In the genomic region with DNA sequence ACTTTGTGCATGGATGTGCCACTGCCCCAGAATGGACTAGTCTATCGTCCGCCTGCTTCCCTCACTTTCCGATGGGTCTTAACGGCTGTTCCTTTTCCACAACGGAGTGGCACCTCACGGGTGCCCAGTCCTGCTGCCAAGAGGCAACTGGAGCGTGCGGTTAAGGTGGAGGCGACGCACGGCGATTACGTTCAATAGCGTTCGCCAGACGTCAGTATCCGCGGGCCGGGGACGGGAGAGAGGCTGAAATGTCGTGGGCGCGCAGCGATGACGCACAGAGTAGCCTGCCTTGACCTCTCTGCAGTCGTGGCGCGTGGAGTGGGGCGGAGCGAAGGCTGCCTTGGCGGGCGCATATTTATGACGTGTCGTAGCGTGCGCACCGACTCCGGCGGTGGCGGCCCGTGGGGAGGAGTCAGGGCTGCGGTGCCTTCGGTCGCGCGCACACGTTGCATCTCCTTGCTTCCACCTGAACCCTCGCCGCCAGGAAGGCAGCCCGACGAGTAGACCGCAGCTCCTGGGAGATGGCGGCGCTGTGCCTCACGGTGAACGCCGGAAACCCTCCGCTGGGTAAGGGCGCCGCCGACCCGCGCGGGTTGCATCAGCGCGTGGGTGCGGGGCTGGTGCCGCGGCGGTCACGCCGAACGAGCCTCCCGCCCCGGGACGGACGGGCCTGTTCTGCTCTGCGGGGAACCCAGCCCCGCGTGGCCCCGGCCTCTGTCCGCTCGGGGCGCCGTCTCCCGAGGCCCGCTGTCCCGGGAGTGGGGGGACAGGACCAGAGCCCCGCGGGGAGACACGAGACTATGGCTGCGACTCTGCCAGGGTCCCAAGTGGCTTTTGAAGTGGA, we compare ENCODE assay signal across 8 mouse cellular contexts. TPM values are rescaled to one million over a fixed set of nuclear protein-coding genes. Genes with fewer than 3 reads are reported as not detected.
DNase-seq lines count a peak whose midpoint lies in the region; ATAC-seq and TF ChIP-seq lines count a peak whose summit lies in the region.

A gene (plus strand): TSS at position 368 of the 844 bp plus-strand sequence.

- H3K27me3 ChIP-seq in hindbrain, embryonic 10.5 days (ENCODE audit: insufficient read depth, poor library complexity, severe bottlenecking): no peaks in the 10 kb centered on the region
- no peaks in the 10 kb centered on the region for H3K27me3 ChIP-seq in lung, postnatal 0 days (replicated peaks; ENCODE audit: insufficient read depth, low read length)

- H3K36me3 ChIP-seq in hindbrain, embryonic 10.5 days: peaks cover 26% of the 10 kb centered on the region
- H3K36me3 ChIP-seq in lung, postnatal 0 days (ENCODE audit: insufficient read depth, low read length): no peaks in the 10 kb centered on the region

- peak; percentile 99 for DNase-seq in MN1 (ENCODE audit: low spot score)
- peak; percentile 99 for DNase-seq in cerebellum, adult 9-10 months
- DNase-seq in hindbrain, embryonic 10.5 days (ENCODE audit: low spot score): peak; percentile 99
- peak; percentile 99 for DNase-seq in layer of hippocampus, adult 9-11 months
- peak; percentile 99 for DNase-seq in lung, postnatal 0 days (ENCODE audit: low spot score)
- peak; percentile 99 for DNase-seq in ovary, postnatal 14 days (ENCODE audit: low spot score)
- peak; percentile 99 for DNase-seq in thymus, postnatal 14 days

- no peak for TF ChIP-seq EP300 in lung, postnatal 0 days (IDR thresholded peaks at IDR 0.05)

- peaks cover 28% of the 10 kb centered on the region for H3K4me1 ChIP-seq in hindbrain, embryonic 10.5 days (replicated peaks)
- H3K4me1 ChIP-seq in lung, postnatal 0 days (ENCODE audit: insufficient read depth, low read depth, low read length): peaks cover 5% of the 10 kb centered on the region; the same call in 1 of the 2 replicates

- H3K4me2 ChIP-seq in lung, postnatal 0 days (replicated peaks; ENCODE audit: low read depth, low read length): peak within 1 kb of the TSS; percentile 80

- peak within 1 kb of the TSS; percentile 84 for H3K9ac ChIP-seq in lung, postnatal 0 days (replicated peaks; ENCODE audit: low read depth)

- ATAC-seq in frontal cortex, adult (ENCODE audit: low TSS enrichment): peak; percentile 91
- peak; percentile 97 for ATAC-seq in lung, postnatal 0 days

- peak; percentile 21 for TF ChIP-seq CTCF in lung, postnatal 0 days (IDR thresholded peaks at IDR 0.05)

- H3K4me3 ChIP-seq in hindbrain, embryonic 10.5 days: peak within 1 kb of the TSS; percentile 93
- H3K4me3 ChIP-seq in lung, postnatal 0 days (ENCODE audit: low read depth, low read length): peak within 1 kb of the TSS; percentile 95

- under 1% methylated on average over 92 of the region's 92 CpGs for WGBS in hindbrain, embryonic 10.5 days
- WGBS in lung, postnatal 0 days: under 1% methylated on average over 90 of the region's 92 CpGs

- no peaks in the 10 kb centered on the region for H3K9me3 ChIP-seq in hindbrain, embryonic 10.5 days
- no peaks in the 10 kb centered on the region for H3K9me3 ChIP-seq in lung, postnatal 0 days (ENCODE audit: low read length)

- H3K27ac ChIP-seq in hindbrain, embryonic 10.5 days: peak within 1 kb of the TSS; percentile 92
- peak within 1 kb of the TSS; percentile 96 for H3K27ac ChIP-seq in lung, postnatal 0 days (ENCODE audit: low read length)

RNA-seq across cellular contexts. Expression of the gene that starts here (rescaled TPM):
- polyA plus RNA-seq in hindbrain, embryonic 10.5 days (2016; fragmentation: Nextera tagmentation; extraction: Ambion mirVana): 112 and 150 TPM in 2 replicates
- 46.6 and 54.9 TPM in 2 replicates for polyA plus RNA-seq in lung, postnatal 0 days (2015; fragmentation: Nextera tagmentation; extraction: Ambion mirVana)

Comparison
In these comparisons a context has a peak if more than half of its experiments do, and no peak if none do; other contexts are left out.
1. Peak in every context shown above with its lines: DNase-seq, ATAC-seq, H3K4me3 ChIP-seq and H3K27ac ChIP-seq.